Mouse (Mus musculus): Measurements from ENCODE around the gene Ttyh2.
"Not testable (repeated sequence)": the region's sequence is repeated elsewhere in the genome, so short reads cannot be mapped to it uniquely, and the experiment has no call there.

Ttyh2 gene

DNA sequence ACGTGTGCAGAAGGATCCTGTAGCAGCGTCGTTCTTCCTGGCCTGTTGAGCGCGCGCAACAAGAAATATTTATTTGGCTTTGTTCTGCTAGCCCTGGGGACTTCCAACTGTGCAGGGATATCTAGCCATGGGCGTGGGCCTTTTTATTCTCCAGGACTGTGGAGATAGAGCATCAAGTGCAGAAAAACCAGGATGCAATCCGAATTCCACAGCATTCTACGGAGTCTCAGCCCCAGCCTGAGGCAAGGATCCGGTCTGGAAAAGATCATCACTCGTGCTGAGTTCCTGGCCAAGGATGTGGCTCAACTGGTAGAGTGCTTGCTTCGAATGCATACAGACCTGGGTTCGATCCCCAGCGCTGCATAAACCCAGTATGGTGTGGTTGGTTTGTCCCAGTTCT is 13.1 kb upstream of the Ttyh2 start:
- DNase-seq (ENCODE audit: low spot score) = no peak

DNA sequence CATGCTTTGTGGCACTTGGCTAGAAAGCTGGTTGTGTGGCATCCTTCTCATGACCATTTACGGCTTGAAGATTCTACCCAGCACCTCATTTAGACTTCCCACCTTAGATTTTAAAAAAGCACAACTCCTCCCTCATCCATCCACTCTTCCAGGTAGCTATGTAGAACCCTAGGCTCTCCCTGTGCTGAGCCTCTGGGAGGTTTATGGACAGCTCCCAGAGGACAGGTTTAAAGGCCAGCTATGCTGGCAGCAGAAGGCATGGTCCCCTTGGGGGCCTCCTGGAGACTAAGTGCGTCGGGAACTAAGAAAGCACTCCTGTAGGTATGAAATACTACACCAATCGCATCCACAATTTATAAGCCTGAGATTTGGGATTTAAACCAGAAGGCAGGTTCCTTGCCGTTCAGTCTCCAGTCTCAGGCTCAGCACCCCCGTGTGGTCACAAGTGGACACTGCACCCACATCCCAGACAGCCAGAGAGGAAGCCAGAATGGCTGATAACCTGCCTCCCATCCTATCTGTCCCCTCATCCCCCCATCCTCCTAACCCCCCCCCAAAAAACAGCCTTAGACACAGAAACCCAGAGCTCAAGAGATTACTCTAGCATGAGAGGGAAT is 12.4 kb upstream of the Ttyh2 start:
- DNase-seq (ENCODE audit: low spot score) = peak; percentile 81

DNA sequence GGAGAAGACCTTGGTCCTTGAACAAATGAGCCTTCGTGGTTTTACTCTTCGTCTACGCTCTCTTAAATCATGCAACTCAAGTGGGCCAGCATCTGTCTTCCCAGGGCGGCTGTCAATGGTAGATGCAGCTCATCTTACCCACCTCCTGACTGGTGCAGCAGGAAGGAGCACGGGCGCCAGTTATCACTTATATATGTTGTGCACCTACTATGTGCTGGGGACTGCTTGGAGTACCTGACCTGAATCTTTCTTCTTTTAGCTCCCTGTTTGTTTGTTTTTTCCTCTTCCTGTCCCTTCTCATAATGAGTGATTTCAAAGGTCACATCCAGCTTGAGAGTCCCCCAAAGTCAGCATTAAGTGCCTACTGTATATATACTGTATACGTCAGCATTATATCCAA is 11.1 kb upstream of the Ttyh2 start:
- DNase-seq (ENCODE audit: low spot score) = no peak

DNA sequence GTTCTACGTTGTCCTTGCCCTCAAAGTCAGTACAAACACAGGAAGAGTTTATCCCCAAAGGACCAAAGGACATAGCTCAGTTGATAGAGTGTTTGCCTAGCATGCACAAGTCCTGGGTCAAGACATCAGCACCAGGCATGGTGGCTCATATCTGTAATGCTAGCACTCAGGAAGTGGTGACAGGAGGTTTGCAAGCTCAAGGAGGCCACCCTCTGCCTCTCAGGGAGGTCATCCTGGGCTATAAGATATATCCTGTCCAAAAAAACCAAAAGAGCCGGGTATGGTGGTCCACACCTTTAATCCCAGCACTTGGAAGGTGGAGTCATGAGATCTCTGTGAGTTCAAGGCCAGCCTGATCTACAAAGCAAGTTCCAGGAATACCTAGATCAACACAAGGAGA is 9.8 kb upstream of the Ttyh2 start:
- DNase-seq (ENCODE audit: low spot score) = no peak

DNA sequence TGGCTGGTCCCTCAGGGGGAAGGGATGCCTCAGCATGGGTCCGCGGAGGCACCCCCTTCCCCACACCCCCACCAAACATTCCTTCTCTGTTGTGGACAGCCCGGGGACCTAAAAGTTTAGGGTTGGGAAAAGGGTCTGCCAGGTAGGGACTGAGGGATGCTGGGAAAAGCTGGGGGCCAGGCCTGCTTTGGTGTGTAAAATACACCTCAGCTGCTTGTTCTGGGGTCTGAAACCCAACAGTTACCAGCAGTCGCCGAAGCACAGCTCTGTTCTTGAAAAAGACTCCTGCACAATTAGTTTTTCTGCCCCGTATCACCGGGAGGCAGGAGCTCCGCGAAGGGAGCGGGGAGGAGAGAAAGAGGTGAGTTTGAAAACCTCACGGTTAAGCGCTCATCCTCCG is 8.4 kb upstream of the Ttyh2 start:
- DNase-seq (ENCODE audit: low spot score) = no peak

DNA sequence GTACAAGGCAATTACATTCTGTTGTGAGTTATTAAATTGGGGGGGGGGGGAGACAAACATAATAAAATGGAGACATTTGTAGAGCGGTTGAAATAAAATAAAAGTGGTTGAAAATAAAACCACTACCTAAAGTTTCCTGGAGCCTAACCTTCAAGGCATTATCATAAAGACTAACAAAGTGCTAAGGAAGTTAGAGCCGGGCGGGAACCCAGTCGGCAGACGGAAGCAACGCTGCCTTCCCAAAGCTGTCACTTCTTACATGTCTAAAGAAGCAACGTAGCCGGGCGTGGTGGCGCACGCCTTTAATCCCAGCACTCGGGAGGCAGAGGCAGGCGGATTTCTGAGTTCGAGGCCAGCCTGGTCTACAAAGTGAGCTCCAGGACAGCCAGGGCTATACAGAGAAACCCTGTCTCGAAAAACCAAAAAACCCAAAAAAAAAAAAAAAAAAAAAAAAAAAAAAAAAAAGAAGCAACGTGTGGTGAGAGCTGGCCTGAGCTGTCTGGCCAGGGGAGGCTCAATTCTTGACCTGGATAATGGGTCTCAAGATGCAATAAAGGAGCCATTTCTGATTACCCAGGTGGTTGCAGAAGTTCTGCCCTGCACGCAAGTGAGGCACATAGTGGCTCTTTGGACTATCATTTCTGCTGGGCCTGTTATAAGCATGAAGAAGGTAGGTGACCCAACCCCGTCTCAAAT is 7.8 kb upstream of the Ttyh2 start:
- DNase-seq (ENCODE audit: low spot score) = no peak

- not testable (repeated sequence) for DNase-seq (ENCODE audit: low spot score)
These were observed 7.3 kb upstream of the Ttyh2 start for GRCm38 (mm10) chr11:114667932-114668285.

DNA sequence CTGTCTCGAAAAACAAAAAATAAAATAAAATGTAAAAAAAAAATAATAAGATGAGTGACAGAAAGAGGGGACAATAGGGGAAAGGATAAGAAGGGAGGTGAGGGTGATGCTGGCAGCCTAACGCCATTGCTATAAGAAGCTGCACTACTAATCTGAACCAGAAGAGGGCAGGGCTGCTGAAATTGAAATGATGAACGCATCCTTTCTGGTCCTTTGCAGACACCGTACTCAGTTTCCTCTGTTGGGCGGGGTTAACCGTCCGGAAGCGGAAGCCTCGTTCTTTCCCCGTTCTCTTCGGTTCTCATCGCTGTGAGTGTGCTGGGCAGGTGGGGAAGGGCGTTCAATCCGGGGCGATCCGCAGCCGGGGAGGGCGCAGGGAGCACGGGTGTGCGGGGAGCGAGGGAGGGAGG is 6.9 kb upstream of the Ttyh2 start, which contains the start of gene Rpl38:
Gene Rpl38 (plus strand): TSS at position 224 of the 410 bp plus-strand sequence.
- peak; percentile 94 for DNase-seq (ENCODE audit: low spot score)

- DNase-seq (ENCODE audit: low spot score) = peak; percentile 91
These were observed 6.2 kb upstream of the Ttyh2 start for GRCm38 (mm10) chr11:114668741-114669623.

- DNase-seq (ENCODE audit: low spot score) = no peak
These were observed 5.5 kb upstream of the Ttyh2 start for GRCm38 (mm10) chr11:114669651-114670168.

- DNase-seq (ENCODE audit: low spot score) = no peak
These were observed 4.1 kb upstream of the Ttyh2 start for GRCm38 (mm10) chr11:114671147-114671546.

- DNase-seq (ENCODE audit: low spot score) = peak; percentile 81
These were observed 2.2 kb upstream of the Ttyh2 start for GRCm38 (mm10) chr11:114672794-114673718.

DNA sequence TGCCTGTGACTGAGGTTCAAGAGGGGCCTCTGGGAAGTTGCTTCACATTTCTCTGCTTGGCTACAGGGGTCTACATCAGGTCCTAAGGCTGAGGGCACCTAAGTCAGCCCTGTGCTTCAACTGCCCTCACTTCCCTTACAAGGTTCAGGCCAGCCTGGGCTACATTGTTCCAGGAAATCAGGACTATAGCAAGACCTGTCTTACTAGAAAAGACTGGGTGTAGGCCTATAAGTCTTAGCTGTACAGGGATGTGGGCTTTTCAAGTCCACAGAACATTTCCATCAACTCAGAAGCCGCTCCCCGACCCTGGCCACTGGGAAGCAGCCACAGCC is 1.5 kb upstream of the Ttyh2 start:
- DNase-seq (ENCODE audit: low spot score) = no peak

DNA sequence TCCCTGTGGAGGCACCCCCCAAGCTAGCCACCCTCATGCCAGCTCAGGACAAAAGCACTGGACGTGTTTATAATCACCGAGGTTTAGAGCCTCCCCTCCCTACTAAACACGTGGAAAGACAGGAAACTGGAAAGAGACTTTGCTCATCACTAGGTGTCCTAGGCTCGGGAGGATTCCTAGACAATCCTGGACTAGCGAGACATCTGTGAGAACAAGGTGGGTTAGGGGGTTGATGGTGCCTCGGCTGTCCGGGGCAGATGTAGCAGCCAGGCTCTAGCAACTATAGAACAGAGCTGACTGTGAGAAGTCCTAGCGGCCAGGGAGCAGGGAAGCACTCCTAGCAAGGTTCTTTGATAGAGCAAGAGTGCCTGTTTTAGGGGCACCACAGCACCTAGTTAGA is 1.1 kb upstream of the Ttyh2 start:
- no peak for DNase-seq (ENCODE audit: low spot score)

GRCm38 (mm10) chr11:114674796-114675195 is 435 bp upstream of the Ttyh2 start:
- not testable (repeated sequence) for DNase-seq (ENCODE audit: low spot score)

GRCm38 (mm10) chr11:114675826-114676401 is 683 bp downstream of the Ttyh2 start:
- DNase-seq (ENCODE audit: low spot score) = peak; percentile 70

DNA sequence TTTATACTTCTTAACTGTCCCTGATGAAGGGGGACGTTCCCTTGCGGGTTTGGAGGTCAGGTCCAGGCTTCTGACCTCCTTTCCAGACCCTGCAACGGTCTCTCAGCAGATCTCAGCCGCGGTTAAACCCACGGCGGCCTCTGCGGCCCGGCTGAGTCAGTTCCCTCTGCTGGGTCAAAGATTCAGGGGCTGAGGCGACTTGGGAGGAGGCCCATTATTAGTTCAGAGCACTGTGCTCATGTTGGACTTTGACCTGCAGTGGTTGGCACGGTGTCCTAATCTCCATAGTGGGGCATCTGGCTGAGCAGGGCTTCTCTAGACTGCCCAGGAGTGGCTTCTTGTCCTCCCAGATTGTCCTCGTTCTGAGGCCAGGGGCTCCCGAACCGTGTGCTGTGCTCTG is 1.2 kb downstream of the Ttyh2 start:
- DNase-seq (ENCODE audit: low spot score) = no peak

GRCm38 (mm10) chr11:114676896-114677530 is 1.8 kb downstream of the Ttyh2 start:
- peak; percentile 66 for DNase-seq (ENCODE audit: low spot score)

GRCm38 (mm10) chr11:114679582-114679981 is 4.4 kb downstream of the Ttyh2 start:
- DNase-seq (ENCODE audit: low spot score) = peak; percentile 84

DNA sequence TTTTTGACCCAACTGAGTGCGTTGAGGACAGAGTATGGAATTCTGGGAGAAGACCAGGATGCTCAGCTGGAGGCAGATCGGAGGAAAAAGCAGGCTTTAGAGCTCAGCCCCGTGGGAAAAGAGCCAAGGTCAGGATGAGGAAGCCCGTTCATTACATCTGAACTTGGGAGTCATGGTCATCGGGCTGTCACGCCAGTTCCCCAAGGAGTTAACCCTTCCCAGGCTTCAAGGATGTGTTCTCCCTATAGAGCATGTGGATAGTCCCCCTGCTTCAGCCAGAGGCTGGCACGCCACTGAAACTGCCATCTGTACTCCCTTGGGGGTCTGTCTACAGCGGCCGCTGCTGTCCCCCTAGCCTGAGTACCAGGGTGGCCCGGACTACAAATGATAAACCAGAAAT is 5.1 kb downstream of the Ttyh2 start:
- no peak for DNase-seq (ENCODE audit: low spot score)

DNA sequence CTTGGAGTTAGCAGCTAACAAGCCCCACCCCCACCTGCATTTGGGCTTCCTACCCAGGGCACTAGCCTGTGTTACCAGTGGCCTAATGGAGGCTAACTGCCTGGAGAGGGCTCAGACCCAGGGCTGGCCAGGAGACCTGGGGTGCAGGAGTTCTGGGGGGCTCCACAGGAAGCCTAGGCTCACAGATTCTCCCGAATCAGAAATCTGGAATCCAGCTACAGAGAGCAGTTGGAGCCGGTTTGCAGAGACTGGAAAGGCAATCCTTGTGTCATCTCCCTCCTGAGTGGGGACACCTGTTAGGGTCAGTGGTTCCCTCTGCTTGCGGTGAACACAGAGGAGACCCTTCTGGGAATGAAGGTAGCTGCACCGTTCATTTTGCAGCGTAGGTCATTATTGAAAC is 5.8 kb downstream of the Ttyh2 start:
- DNase-seq (ENCODE audit: low spot score) = no peak

Measured in testis, postnatal 10 days (tissue).